Mouse (Mus musculus): ENCODE results near the gene Sdk1. TPM values are rescaled to one million over a fixed set of nuclear protein-coding genes. Genes with fewer than 3 reads are reported as not detected.

The Sdk1 gene
- total RNA-seq, 2 experiments from 2014 or later = 2.3 to 2.5 TPM

DNA sequence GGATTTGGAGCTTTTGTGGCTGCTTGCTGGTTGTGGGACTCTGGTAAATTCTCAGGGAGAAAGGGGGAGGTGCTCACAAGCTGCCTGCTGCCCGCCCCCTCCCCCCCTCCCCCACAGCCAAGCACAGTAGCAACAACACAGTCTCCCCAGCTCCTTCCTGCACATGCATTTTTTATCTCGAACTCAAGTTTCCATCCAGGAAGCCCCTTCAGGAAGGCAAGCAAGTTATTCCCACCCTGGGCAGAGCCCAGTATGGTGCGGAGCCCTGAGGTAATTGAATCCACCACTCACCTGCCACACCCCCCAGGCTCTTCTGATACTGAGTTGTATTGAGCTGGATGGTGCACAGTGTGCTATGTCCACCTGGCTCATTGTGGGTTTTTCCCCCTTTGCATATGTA, 768.9 kb downstream of the Sdk1 start:
- DNase-seq = no peak

DNA sequence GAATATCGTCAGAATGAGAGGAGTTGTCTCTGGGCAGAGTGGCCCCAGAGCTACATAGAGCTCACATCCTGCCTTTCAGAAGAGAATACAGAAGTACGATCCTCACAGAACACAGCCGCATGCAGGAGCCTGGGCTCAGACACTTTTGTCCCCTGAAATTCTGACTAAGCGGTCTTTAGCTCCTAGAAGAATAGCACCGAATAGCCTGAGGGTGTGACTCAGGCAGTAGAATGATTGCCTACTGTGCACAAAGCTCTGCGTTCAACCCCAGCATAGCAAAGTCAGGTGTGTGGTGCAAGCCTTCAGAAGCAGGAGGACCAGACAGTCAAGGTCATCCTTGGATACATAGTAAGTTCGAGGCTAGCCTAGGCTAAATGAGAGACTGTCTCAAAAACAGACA, 775.7 kb downstream of the Sdk1 start:
- DNase-seq = no peak

DNA sequence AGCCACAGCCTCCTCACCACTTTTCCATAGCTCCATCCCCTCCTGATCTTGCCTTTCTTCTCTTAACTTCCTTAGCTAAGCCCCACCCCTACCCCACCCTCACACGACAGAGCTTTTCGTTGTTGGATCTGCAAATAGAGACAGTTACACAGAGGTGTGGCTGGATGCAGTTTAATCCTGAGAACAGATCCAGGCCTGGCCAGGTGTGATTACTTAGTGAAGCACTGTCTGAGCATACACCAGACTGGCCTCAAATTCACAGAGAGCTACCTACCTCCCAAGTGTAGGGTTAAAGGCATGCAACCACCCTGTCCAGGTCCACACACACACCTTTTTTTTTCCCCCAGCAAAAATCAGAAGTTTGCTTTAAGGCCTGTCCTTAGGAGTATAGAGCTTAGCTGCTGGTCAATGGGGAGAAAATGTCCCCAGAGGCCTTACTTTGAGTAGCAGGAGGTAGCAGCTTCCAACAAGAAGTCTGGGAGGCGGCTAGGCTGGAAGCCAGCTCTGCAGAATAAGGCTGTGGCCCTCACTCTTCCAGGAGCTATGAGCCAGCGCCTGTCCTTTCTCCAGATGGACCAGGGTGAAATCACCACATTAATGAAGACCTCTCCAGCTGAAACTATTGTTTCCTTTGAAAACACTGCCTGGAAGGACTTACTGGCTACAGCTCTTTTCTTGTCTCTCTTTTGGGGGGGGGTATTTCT, 781.7 kb downstream of the Sdk1 start:
- DNase-seq = no peak

DNA sequence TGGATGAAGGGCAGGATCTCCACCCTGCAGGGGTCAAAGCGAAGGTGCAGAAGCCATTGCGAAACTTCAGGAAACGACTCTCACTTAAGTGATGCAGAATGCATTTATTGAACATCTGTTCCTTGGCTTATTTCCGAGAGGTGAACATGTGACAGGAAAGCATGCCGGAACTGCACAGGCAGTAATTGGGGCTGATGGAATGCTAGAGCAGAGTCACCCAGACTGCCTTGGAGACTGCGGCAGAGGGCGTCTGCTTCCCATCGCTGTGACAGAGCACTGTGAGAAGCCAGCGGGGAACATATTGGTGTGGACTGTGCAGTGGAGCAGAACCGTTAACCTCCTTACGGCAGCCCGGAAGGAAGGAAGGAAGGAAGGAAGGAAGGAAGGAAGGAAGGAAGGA, 783.2 kb downstream of the Sdk1 start:
- no peak for DNase-seq

DNA sequence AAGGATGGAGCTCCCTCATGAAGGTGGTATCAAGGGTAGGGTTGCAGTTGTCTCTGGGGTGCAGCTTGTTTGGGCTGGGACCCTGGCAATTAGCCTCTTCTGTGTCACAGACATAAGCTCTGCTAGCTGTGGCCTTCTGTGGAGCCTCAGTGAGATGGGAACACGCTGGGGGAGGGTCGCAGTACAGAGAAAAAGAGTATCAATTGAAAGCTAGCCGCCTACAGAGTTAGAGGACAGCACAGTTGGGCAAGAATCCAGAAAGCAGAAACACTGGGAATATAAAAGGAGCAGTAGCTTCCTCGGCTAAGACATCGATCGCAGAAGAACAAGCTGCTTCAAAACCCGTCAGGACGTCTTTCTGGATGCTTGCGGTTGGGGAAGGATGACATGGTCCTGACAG, 795.2 kb downstream of the Sdk1 start:
- no peak for DNase-seq

DNA sequence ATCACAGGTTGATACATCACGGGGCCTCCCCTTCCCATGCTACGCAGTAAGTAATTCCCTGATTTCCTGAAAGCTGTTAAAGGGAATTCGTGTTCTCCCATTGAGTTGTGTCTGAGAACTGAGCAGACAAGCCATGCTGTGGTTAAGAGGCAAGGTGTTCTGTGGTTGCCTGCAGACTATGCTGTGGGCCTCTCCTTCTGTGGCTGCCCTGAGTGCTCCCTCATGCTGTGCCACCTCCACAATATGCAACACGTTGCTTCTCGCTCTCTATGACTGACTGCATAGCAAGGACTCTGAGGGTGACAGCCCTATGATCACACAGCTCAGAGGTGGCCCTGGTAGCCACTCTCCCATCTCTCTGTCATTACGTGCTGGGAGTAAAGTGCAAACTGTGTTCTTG, 797.9 kb downstream of the Sdk1 start:
- no peak for DNase-seq

DNA sequence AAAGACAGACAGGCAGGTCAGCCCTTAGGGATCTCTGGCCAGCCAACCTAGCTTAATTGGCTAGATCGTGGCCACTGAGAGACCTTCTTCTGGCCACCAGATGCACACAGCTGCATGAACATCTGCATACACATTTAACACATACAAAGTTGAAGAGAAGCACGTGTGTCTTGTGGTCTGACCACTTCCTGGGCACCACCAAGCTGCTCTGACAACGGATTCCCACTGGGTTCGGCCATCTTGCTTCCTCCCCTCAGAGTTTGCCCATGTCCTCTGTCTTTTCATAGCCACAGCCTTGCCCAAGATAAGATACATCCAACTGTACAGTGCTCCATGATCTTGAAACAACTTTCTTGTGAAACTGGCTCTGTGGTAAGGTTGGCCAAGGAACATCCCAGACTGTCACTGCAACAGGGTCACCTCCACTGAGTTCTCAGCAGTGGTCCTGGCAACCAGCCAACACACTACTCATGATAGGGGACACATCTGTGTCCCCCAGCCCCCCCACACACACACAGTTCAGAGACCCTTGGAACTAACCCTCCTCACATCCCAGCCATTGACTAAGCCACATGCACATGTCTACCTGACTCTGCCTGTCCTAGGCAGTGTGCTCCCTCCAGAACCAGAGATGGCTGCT, 798.7 kb downstream of the Sdk1 start:
- no peak for DNase-seq

DNA sequence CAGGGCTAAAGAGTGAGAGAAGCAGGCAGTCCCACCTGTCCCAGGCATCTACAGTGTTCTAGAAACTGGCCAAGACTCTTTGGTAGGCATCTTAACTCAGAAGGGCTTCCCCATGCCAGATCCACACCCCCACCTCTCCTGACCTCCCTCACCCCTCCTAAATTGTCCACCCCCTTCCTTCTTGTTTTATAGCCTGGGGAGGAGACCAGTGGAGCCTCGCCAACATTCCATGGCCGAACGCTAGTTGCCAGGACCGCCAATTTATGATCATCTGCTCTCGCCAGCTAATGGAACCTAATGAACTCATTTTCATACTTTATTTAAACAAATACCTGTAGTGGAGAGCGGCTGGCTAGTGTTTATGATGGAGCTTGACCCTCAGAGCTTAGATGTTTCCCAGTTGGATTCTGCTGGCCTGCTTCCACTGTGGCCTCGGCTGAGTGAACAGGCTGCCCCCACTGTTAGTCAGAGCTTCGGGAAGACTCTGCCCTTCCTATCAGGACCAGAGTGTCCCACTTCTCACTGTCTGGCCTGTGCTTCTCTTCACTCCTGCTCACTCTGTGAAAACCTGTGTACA, 800.0 kb downstream of the Sdk1 start:
- DNase-seq = no peak

DNA sequence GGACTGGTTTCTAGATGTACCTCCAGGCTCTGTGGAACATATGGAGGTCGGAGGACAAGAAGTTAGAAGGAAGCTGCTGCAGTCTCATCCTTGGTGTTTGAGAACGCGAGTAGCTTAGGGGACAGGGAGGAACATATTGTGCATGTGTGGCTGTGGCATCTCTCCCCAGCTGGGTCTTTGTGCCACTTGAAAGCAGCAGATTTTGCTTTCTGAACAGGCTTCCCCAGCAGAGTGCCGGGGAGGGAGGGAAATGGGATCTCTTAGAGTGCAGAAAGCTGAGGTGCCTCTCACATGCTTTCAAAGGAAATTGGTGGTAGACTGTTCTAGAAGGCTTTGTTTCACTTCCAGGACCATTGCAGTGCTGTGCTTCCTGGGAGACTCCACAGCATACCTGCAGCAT, 820.5 kb downstream of the Sdk1 start:
- no peak for DNase-seq

DNA sequence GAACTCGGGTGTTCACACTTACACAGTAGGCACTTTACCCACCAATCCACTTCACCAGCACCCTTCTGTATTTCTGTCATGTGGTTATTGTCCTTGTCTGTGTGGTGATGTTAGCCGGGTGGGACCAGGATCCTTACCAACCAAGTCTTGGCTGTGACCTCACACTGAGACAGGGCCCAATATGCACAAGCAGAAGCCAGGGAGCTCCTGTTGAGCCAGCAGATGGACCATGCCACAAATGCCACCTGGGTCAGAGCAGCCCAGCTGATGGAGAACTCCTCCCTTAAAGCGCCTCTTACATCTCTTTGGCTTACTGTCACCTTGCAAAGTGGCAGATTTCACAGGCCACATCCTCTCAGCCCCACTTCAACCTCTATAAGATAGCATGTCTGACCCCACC, 830.0 kb downstream of the Sdk1 start:
- DNase-seq = no peak

DNA sequence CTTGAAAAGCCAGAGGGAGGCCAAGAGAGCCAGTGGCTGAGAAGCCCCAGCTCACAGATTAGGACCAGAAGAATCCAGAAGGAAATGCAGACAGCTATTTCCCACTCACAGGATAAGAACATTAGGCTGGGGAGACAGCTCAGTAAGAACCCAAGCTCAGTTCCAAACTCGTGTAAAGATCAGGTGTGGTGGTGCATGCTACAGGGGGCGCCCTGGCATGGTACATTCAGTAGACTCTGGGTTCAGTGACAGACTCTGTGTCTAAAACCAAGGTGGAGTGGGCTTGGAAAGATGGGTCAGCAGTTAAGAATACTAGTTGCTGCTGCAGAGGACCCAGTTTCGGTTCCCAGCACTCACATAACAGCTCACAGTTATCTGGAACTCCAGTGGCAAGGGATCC, 832.6 kb downstream of the Sdk1 start:
- DNase-seq = no peak

DNA sequence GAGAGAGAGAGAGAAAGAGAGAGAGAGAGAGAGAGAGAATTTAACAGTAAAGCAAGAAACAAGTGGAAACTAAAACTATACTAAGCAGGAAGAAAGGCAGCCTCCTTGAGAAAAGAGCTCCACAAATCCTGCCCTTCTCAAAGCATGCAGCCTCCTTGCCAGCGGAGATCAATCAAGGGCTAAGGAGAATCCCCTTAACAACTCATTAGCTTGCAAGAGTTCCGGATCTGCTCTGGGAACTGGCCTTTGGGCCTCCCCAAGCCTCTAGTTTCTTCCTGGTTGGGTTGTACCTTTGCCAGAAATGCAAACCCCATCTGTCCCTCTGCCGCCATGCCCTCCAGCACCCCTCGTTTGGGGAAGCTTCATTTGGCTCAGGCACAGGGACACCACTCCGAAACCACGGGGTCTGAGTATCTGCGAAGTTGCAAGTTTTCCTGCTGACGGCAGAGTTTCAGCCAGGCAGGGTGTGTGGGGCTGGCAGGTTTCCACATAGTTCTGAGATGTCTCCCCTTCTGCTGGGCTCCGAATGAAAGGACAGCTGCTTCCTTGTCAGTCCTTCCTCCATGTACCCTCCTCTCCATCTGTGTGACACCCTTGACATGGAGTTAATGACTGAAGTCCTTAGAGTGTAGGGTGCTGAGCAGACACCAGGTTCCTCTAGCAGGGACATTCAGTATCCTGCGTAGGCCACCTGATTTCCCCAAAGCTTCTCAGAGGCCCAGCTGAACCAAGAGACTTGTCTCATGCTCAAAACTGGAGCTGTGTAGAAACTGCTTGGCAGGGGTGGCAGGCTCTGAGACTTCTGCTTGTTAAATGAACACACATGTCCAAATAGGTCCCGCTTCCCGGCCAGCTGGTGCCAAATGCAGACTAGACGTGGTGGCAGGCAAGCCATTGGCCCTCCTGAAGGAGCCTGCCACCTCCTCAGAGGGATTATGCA, 833.5 kb downstream of the Sdk1 start:
- peak; percentile 27 for DNase-seq

DNA sequence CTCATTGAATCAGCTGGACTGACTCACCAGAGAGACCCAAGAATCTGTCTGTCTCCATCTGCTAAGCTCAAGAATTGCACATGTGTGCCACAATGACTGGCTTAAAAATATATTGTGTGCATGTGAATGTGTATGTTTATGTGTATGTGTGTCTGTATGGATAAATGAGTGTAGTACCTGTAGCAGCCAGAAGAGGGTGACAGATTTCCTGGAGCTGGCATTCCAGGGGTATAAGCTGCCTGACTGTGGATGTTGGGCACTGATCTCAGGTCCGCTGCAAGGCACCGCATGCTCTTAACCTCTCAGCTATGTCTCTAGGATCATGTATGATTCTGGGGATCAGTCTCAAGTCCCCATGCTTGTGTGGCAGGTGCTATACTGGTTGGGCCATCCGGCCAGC, 839.4 kb downstream of the Sdk1 start:
- no peak for DNase-seq

DNA sequence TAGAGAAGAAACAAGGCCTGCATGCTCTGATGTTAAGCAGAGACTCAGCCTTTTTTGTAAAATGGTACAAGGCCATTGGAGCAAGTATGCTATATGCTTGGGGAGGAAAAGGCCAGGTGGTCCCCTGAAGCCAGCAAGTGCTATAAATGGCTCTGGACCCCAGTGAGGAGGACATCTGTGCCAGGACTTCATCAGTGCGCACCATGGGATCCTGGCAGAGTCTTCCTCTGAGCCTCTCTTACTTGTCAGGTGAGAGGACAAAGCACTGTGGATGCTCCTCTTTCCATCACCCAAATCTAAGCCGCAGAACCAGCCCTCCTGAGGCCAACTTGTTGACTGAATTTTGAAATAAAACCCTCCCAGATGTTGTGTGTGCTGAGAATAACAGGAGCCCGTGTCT, 839.8 kb downstream of the Sdk1 start:
- DNase-seq = no peak

DNA sequence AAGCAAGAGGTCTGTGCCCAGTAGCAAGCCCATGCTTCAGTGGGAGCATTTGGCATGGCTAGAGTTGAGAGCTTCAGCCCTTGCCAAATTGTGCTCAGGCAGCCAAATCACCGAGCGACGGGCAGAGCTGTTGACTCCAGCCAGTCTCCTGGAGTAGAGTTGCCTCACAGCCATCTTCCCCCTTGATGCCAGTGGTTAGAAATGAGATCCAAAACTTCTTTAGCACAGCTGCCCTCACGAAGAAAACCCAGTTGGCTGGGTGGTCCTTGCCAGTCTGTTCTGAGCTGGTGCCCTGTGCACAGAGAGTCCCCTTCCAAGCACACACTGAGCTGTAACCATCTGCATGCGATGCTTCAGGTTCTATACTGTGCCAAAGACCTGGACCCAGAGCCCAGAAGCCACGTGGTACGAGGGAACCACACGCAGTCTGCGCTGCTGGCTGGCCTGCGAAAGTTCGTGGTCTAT, 855.1 kb downstream of the Sdk1 start:
- DNase-seq = no peak

DNA sequence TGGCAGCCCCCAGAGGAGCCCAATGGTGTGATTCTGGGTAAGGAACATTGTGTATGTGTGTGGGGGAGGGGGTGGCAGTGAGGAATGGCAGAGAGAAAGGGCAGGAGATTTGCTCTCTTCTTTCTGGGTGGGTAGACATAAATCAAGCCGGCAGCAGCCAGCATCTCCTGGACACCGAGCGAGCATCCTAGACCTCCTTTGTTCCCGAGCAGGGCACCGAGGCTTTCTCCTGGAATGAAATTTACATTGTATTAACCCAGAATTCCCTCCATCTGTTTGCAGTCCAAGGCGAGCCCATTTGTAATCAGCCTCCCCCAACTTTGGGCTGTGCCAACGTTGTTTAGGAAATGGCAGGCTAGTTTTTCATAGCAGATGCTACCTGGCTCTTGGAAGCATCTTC, 858.9 kb downstream of the Sdk1 start:
- DNase-seq = no peak

DNA sequence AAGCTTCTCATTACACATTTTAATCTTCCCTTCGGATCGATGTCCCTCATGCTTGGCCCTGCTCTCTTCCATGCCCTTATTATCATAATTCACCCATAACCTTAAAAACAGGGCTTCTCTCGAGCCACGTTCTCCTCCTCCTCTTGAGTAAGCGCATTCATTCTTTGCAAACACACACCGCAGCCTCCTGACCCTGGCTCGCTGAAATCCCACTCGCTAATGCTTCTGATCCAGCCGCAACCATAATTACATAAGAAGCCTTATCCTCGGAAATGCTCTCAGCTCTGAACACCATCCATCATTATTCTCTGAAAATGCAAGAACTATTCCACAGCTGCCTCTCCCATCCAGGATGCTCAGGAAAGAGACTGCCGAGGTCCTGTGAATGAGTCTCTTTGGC, 866.1 kb downstream of the Sdk1 start:
- DNase-seq = no peak

DNA sequence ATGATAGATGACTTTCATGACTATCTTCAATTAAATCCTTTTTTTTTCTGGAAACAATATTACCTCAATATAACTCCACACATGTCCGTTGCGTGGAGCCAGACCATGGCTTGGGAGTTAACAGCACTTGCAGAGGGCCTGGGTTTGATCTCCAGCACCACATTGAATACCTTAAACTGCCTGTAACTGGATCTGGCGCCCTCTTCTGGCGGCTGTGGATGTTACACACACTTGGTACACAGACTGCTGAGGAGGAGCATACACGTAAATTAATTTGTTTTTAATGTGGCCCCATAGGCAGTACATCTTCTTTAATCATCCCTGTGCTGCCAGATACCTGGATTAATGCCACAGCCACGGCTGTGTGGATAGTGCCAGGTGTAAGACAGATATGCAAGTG, 870.7 kb downstream of the Sdk1 start:
- DNase-seq = no peak

DNA sequence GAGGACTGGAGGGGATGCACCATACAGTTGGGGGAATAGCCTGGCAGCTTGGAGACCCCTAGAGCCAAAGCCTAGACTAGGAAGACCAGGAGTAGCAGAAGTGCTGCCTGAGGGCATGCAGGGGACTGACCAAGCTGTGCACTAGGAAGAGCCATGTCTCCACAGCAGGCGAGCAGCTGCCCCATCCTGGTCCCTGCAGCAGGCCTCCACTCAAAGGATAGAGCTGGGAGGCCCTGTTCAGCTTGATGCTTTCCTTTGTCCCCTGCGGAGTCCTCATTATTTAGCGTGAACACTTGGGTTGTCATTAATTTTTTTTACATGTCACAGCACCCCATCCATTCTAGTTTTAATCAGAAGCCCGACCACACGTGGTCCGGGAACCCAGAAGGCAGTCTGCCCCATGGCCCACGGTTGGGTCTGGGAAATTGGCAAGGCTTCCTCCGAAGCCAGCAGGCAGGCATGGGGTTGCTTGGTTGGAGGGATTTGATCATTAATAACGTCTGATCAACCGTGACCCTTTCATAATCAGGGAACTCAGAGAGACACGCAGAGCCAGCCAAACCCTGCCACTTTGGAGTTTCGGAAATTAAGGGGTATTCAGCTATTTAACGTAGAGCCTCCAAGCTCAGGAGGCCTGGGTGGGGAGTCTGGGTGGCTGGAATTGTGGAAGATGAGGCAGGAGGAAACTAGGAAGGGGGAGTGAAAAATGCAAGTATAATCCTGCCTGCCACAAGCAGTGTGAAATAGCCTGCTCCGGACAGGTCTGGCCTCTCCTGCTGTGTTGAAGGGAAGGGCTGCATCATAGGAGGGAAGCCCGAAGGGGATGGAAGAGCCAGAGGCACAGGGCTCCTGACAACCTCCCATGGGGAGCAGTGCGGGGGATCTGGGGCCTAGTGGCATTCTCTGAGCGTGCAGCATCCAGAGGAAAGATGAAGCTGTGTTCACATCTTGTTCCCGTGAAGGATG, 872.2 kb downstream of the Sdk1 start:
- DNase-seq = no peak

DNA sequence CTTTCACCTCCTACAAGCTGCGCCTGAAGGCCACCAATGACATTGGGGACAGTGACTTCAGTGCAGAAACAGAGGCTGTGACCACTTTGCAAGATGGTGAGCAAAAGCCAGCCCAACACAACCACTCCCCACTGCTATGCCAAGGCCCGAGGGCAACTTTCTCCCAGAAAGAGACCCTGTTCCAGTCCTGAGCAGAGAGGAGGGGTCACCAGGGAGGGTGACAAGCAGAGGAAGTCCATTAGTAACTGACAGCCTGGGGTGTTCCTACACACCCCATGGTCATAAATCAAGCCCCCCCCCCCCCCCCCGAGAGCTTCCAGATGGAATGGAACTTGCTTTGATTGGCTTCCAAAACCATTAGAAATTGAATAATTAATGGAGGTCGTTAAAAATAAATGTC, 886.5 kb downstream of the Sdk1 start:
- no peak for DNase-seq

DNA sequence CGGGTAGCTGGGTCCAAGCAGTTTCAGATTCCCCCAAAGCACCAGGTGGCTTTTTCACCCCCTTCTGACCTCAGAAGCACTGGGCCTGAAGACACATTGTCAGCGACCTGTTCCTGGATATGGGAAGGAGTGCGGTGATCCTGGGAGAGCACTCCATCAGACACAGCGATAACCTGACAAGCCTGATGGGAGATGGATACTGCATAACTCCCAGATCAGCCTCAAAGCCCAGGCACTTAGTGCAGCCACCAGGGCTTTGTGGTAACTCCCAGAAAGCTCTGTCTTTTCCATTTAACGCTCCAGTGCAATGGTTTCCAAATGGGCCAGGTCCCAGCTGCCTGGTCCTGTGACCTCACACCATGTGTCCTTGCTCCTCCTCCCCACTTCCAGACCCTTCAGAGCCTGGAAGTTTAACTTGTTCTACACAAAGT, 886.9 kb downstream of the Sdk1 start:
- no peak for DNase-seq

All from gastrocnemius, postnatal 25 days (tissue).